Mouse (Mus musculus) liver, postnatal 0 days (tissue): ENCODE results near the gene Plin4.

Experiments used
- CTCF ChIP-seq: sonication (generic); IDR thresholded peaks from 2 replicates; pipeline ENCODE4 v1.5.1; 2016; ENCODE audit warnings: antibody characterized with exemption, low read depth
- EP300 ChIP-seq: IDR thresholded peaks from 2 replicates; pipeline ENCODE4 v1.6.1; 2016; ENCODE audit warnings: antibody characterized with exemption, low read depth, mild to moderate bottlenecking

DNA sequence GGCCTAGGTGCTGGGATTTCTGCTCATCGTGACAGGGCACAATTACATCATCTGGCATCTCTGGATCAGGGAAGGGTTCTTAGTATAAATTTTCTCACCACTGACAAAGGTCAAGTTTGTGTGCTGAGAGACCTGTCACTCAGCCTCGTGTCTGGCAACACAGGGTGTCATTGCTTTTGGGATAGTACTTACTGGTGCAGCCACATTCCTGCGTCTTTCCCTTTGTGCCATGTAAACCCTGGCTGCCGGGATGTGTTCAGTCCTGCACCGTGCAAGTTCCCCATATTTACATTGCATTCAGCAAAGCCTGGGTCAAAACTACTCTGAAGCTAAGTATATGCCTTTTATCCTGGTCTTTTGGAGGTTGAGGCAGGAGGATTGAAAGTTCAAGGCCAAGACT lies 58.2 kb downstream of the Plin4 start:
- TF ChIP-seq CTCF (no peak), EP300 (no peak)
